Mouse (Mus musculus): ENCODE data around the gene Trim3. TPM values are rescaled to one million over a fixed set of nuclear protein-coding genes. Genes with fewer than 3 reads are reported as not detected.

Gene Trim3
- polyA plus RNA-seq, 1 experiment: 66.9 TPM

GRCm38 (mm10) chr7:105578481-105578880 is 54.9 kb downstream of the Trim3 start:
- TF ChIP-seq CTCF (IDR thresholded peaks at IDR 0.05; ENCODE audit: low read depth, low read length) (no peak), POLR2A (IDR thresholded peaks at IDR 0.05; ENCODE audit: borderline replicate concordance, low read depth, low read length) (no peak)
- no peak overlapping the region for H3K27ac ChIP-seq (ENCODE audit: insufficient read depth, low read depth, low read length)
- no peak overlapping the region for H3K4me3 ChIP-seq (ENCODE audit: insufficient read depth, low read length)
- no peaks in the 10 kb centered on the region for H3K4me1 ChIP-seq (ENCODE audit: control insufficient read depth, insufficient read depth, low read length)

- no peak for TF ChIP-seq POLR2A (IDR thresholded peaks at IDR 0.05; ENCODE audit: borderline replicate concordance, low read depth, low read length)
- no peak for TF ChIP-seq CTCF (IDR thresholded peaks at IDR 0.05; ENCODE audit: low read depth, low read length)
- H3K27ac ChIP-seq (ENCODE audit: insufficient read depth, low read depth, low read length): no peak overlapping the region
- no peak overlapping the region for H3K4me3 ChIP-seq (ENCODE audit: insufficient read depth, low read length)
- H3K4me1 ChIP-seq (ENCODE audit: control insufficient read depth, insufficient read depth, low read length): no peaks in the 10 kb centered on the region
Observed at GRCm38 (mm10) chr7:105577377-105577871, 55.9 kb downstream of the Trim3 start.

DNA sequence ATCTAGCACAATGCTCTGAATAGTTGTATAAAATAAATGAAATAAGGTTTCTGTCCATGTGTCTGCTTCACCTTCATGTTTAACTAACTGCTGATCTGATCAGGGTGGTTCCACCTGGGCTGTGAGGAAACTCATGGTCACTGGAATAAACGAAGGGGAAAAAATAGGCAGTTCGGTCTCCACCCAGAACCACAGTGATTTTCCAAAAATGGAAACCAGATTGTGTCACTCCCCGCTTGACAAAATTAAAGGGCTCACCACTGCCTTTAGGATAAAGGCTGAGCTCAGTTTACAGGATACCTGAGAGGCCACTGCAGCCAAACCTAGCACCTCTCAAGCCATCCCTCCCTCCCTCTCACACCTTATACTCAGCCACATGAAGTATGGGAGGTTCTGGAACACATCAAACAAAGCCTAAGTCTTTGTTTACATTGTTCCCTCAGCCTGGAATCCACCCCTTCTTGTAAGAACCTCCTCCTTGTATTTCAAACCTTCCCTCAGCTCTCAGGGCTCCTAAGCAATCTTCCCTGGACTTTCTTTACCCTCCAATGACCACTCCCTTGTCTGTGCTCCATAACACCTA is 57.1 kb downstream of the Trim3 start:
- H3K4me3 ChIP-seq (ENCODE audit: insufficient read depth, low read length): no peak overlapping the region
- TF ChIP-seq POLR2A (IDR thresholded peaks at IDR 0.05; ENCODE audit: borderline replicate concordance, low read depth, low read length) (no peak), CTCF (IDR thresholded peaks at IDR 0.05; ENCODE audit: low read depth, low read length) (no peak)
- H3K4me1 ChIP-seq (ENCODE audit: control insufficient read depth, insufficient read depth, low read length): no peaks in the 10 kb centered on the region
- H3K27ac ChIP-seq (ENCODE audit: insufficient read depth, low read depth, low read length): no peak overlapping the region

GRCm38 (mm10) chr7:105574537-105574936 is 58.8 kb downstream of the Trim3 start:
- no peak for TF ChIP-seq POLR2A (IDR thresholded peaks at IDR 0.05; ENCODE audit: borderline replicate concordance, low read depth, low read length)
- no peak for TF ChIP-seq CTCF (IDR thresholded peaks at IDR 0.05; ENCODE audit: low read depth, low read length)

GRCm38 (mm10) chr7:105572949-105573348 is 60.4 kb downstream of the Trim3 start:
- no peak overlapping the region for H3K27ac ChIP-seq (ENCODE audit: insufficient read depth, low read depth, low read length)

More at GRCm38 (mm10) chr7:105574537-105574936, 58.8 kb downstream of the Trim3 start:
- H3K27ac ChIP-seq (ENCODE audit: insufficient read depth, low read depth, low read length): no peak overlapping the region
- H3K4me1 ChIP-seq (ENCODE audit: control insufficient read depth, insufficient read depth, low read length): no peaks in the 10 kb centered on the region
- H3K4me3 ChIP-seq (ENCODE audit: insufficient read depth, low read length): no peak overlapping the region

DNA sequence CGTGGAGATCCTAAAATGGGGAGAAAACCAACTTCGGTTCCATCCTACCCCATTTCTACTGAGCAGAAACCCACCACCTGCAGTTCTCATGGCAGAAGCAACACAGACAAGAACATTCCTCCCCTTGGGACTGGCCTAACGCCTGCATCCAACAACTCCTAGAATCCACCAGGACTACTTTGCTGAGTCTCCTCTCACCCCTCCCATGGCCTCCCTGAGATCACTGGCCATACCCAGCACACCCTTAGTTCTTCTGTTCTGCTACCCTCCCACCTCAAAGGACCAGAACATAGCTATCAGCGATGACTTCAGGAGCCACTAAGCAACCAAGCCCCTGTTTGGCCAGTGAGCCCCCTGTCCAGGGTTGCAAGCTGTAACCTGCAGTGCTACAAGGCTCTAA is 62.6 kb downstream of the Trim3 start:
- H3K27ac ChIP-seq (ENCODE audit: insufficient read depth, low read depth, low read length): no peak overlapping the region
- TF ChIP-seq POLR2A (IDR thresholded peaks at IDR 0.05; ENCODE audit: borderline replicate concordance, low read depth, low read length): no peak
- TF ChIP-seq CTCF (IDR thresholded peaks at IDR 0.05; ENCODE audit: low read depth, low read length): no peak

More at GRCm38 (mm10) chr7:105572949-105573348, 60.4 kb downstream of the Trim3 start:
- TF ChIP-seq CTCF (IDR thresholded peaks at IDR 0.05; ENCODE audit: low read depth, low read length): no peak
- TF ChIP-seq POLR2A (IDR thresholded peaks at IDR 0.05; ENCODE audit: borderline replicate concordance, low read depth, low read length): no peak
- H3K4me1 ChIP-seq (ENCODE audit: control insufficient read depth, insufficient read depth, low read length): no peaks in the 10 kb centered on the region
- no peak overlapping the region for H3K4me3 ChIP-seq (ENCODE audit: insufficient read depth, low read length)

GRCm38 (mm10) chr7:105569512-105570496 is 63.6 kb downstream of the Trim3 start:
- TF ChIP-seq CTCF (IDR thresholded peaks at IDR 0.05; ENCODE audit: low read depth, low read length) (no peak), POLR2A (IDR thresholded peaks at IDR 0.05; ENCODE audit: borderline replicate concordance, low read depth, low read length) (no peak)
- no peaks in the 10 kb centered on the region for H3K4me1 ChIP-seq (ENCODE audit: control insufficient read depth, insufficient read depth, low read length)
- no peak overlapping the region for H3K4me3 ChIP-seq (ENCODE audit: insufficient read depth, low read length)
- H3K27ac ChIP-seq (ENCODE audit: insufficient read depth, low read depth, low read length): no peak overlapping the region

More for the DNA sequence above, 62.6 kb downstream of the Trim3 start:
- Histone ChIP-seq H3K4me1 (ENCODE audit: control insufficient read depth, insufficient read depth, low read length) (no peaks in the 10 kb centered on the region), H3K4me3 (ENCODE audit: insufficient read depth, low read length) (no peak overlapping the region)

DNA sequence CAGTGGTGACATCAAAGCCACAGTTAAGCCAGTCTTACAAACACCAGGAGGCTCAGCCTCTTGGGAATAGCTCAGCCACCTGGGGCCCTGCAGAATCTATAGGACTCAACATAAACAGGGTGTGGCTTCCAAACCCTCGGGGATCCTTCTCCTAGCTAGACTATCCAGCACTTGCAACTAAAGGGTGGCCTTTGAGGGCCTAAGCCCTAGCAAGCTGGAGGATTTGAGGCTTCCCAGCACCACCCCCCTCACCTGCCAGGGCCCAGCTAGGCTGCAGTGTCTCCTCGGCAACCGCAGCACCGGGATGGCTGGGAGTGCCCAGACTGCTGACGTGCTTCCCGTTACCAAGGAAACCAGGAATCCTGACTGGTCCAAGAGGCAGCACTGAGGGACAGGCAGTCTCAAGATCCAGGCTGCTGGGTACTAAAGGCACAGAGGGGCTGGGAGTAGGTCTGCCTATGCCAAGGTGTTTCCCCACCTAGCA is 64.3 kb downstream of the Trim3 start:
- no peak for TF ChIP-seq CTCF (IDR thresholded peaks at IDR 0.05; ENCODE audit: low read depth, low read length)
- TF ChIP-seq POLR2A (IDR thresholded peaks at IDR 0.05; ENCODE audit: borderline replicate concordance, low read depth, low read length): no peak
- Histone ChIP-seq H3K4me3 (ENCODE audit: insufficient read depth, low read length) (no peak overlapping the region), H3K4me1 (ENCODE audit: control insufficient read depth, insufficient read depth, low read length) (no peaks in the 10 kb centered on the region), H3K27ac (ENCODE audit: insufficient read depth, low read depth, low read length) (no peak overlapping the region)

DNA sequence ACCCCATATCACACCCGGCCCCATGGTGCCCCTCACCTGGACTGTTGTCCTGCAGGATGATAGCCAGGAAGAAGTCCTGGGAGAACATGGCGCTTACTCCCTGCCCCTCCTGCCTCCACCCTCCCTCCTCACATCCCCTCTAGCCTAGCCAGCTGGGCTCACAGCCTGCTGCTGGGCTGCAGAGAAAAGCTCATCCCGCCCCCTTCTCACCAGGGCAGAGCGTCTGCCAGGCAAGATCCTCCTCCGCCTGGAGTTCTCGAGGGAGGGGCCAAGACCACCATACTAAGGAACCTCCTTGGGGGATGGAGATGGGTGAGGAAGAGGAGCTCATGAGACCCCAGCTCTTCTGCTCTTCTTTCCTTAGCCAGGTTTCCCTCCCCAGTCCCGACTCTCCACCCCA is 64.8 kb downstream of the Trim3 start:
- no peak for TF ChIP-seq CTCF (IDR thresholded peaks at IDR 0.05; ENCODE audit: low read depth, low read length)
- no peak for TF ChIP-seq POLR2A (IDR thresholded peaks at IDR 0.05; ENCODE audit: borderline replicate concordance, low read depth, low read length)

More for the DNA sequence above, 64.8 kb downstream of the Trim3 start:
- no peak overlapping the region for H3K4me3 ChIP-seq (ENCODE audit: insufficient read depth, low read length)
- H3K4me1 ChIP-seq (ENCODE audit: control insufficient read depth, insufficient read depth, low read length): no peaks in the 10 kb centered on the region
- no peak overlapping the region for H3K27ac ChIP-seq (ENCODE audit: insufficient read depth, low read depth, low read length)
